Mouse (Mus musculus): ENCODE data around the gene 3100002H09Rik.

3100002H09Rik gene

GRCm38 (mm10) chr4:124615406-124615960 is 4.9 kb upstream of the 3100002H09Rik start:
- DNase-seq (ENCODE audit: low read depth, low spot score): no peak

DNA sequence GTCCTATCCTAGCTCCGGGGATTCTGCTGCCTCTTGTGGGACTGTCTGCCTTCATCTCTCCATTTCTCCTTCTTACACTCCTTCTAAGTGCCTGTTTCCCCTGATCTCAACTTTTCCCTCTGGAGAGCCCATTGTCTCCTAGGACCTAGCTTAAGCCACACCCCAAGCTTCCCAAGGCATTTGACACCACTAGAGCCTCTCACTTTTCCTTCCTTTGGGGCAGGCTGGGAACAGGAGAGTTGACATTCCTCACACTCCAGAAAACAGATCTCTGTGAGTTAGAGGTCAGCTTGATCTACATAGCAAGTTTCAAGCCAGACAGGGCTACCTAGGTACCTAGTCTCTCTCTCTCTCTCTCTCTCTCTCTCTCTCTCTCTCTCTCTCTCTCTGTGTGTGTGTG is 3.6 kb upstream of the 3100002H09Rik start:
- peak; percentile 96 for DNase-seq (ENCODE audit: low read depth, low spot score)

- DNase-seq (ENCODE audit: low read depth, low spot score): no peak
Measured at GRCm38 (mm10) chr4:124611768-124612167, 1.2 kb upstream of the 3100002H09Rik start.

- DNase-seq (ENCODE audit: low read depth, low spot score): no peak
Measured at GRCm38 (mm10) chr4:124610066-124610465, 537 bp downstream of the 3100002H09Rik start.

DNA sequence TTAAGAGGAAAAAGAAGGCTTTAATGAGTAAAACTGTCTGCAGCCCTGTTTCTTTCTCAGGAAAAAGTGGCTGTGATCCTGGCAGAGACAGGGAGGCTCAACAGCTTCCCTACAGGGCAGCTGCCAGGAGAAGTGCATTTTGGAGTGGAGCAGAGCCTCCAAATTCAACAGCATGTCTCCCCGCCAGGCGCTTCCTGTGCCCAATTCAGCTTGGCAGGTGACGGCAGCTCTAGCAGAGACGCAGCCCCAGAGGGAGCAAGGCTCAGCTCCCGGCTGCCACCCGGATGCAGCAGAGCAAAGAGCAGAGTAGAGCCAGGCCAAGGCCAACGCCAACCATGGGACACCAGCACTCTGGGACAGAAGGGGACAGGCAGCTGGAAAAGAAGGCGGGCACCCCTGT is 3.4 kb downstream of the 3100002H09Rik start:
- DNase-seq (ENCODE audit: low read depth, low spot score): peak; percentile 30

- DNase-seq (ENCODE audit: low read depth, low spot score): peak; percentile 55
Measured at GRCm38 (mm10) chr4:124606180-124606579, 4.4 kb downstream of the 3100002H09Rik start.

GRCm38 (mm10) chr4:124605255-124605654 is 5.3 kb downstream of the 3100002H09Rik start:
- DNase-seq (ENCODE audit: low read depth, low spot score): no peak

GRCm38 (mm10) chr4:124603712-124604111 is 6.9 kb downstream of the 3100002H09Rik start:
- DNase-seq (ENCODE audit: low read depth, low spot score): no peak

GRCm38 (mm10) chr4:124595929-124596328 is 14.7 kb downstream of the 3100002H09Rik start:
- no peak for DNase-seq (ENCODE audit: low read depth, low spot score)

GRCm38 (mm10) chr4:124594933-124595332 is 15.7 kb downstream of the 3100002H09Rik start:
- DNase-seq (ENCODE audit: low read depth, low spot score): no peak

DNA sequence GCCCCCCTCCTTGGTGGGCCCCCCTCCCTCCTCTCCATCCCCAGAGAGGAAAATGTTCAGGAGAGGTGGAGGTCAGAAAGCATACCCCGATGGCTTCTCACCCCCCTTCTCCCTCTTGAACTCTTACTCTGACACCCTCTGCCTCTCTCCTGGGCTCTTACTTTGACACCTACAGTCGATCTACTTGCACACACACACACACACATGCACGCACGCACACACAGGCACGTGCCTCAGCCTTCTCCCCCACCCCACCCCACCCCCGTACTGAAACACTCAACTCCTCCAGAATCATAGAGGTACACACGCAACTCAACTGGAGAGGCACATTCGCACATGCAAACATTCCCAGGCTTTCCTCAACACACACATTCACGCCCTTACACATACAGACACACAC is 16.9 kb downstream of the 3100002H09Rik start:
- DNase-seq (ENCODE audit: low read depth, low spot score): no peak

DNA sequence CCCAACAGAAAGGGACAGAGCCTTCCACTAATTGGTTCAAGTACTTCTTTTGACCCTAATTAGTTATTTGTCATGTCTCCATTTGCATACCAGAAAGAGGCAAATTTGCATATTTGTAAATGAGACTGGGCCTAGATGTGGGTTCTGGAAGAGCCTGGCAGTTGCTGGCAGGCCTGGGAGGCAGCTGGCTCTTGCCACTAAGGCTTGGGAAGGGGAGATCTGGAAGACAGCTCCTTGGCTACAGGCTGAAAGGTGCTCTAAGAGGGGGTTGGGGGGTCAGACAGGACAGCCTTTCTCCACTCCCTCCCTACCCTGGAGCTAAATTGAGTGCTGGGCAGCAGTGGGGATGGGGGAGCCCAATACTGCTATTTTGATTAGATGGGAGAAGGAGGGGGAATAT is 17.4 kb downstream of the 3100002H09Rik start:
- DNase-seq (ENCODE audit: low read depth, low spot score): no peak

GRCm38 (mm10) chr4:124592241-124592640 is 18.4 kb downstream of the 3100002H09Rik start:
- DNase-seq (ENCODE audit: low read depth, low spot score): no peak

GRCm38 (mm10) chr4:124580695-124581094 is 29.9 kb downstream of the 3100002H09Rik start:
- DNase-seq (ENCODE audit: low read depth, low spot score): no peak

DNA sequence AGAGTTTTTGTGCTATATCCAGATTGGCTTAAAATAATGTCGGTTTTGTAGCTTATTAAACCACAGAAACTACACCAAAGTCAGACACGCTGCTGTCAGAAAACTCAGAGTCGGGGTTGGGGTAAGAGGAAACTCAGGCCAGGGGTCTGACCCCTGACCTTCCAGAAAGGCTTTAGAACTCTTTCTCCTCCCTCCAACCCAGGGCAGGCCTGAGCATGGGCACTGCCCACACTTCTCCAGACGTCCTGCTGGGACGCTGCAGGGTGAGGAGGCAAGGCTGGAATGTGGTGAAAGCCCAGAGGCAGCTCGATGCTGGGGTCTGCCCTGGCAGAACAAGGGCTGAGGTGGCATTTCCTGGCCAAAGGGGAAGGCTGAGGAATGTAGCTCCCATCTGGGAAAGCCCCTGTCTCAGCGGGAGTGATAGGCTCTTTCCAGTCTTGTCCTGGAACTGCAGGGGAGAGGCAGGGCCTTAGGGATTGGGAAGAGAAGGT is 34.6 kb downstream of the 3100002H09Rik start:
- DNase-seq (ENCODE audit: low read depth, low spot score): peak; percentile 37

DNA sequence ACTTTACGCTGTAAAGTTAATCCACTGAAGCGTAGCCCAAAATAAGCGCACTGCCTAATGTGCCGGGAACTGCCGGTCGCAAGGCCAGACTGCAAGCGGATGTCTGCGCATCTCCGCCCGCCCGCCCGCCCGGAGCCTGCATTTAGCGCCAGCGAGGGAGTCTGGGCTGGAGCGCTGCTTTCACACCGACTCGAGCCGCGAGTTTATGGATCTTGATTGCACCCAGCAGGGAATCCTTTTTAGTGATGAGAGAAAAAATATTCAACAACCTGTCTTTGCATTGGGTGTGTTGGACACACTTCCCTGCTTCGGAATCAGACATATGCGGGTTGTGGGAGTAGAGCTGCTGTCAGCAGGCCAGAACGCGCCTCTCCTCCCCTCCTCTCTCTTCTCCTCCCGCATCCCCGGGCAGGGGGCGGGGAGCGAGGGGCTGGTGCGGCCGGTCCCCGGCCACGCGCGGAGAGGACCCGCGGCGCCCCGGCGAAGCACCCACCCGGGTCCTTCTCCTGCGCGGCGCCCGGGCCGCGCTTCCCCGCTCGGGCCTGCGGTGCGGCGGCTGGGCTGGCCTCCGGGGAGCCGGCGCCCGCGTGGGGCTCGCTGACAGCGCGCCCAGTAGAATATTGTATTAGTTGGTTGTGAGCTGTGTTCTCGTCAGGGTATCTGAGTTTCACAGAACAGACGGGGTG is 35.2 kb downstream of the 3100002H09Rik start:
- peak; percentile 42 for DNase-seq (ENCODE audit: low read depth, low spot score)

DNA sequence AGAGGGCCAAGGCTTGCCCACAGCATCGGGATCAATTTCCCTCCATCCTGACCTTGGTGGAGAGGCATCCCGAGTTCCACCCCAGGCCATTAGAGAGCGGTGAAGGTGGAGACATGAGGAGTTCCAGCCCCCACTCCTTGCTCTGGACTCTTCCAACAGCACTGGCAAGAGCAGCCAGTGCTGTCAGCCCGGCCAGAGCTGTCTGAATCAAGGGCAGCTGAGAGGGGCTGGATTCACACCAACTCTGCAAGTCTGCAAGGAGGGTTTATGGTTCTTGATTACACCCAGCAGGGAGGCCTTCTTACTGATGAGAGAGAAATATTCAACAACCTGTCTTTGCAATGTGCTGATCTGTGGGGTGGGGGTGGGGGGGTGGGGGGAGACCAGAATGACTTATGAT is 37.0 kb downstream of the 3100002H09Rik start:
- no peak for DNase-seq (ENCODE audit: low read depth, low spot score)

- no peak for DNase-seq (ENCODE audit: low read depth, low spot score)
Measured at GRCm38 (mm10) chr4:124570977-124571376, 39.6 kb downstream of the 3100002H09Rik start.

DNA sequence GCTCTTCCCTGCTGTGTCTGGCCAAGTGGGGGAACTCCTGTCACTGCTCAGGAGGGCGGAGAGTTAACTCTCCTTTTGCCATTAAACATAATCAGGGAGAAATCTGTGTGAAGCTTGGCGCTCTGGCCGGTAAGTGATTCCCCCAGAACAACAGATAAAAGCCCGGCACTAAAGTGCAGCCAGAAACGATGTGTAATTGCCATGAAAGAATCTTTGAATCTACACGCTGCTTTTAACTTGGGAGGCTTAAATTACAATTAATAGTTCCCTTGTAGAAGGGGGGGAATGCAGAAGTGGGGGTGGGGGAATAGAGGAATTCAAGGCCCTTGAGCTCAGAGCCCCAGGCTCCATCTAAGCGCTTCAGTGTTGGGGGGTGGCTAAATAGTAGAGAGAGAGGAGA is 40.9 kb downstream of the 3100002H09Rik start:
- no peak for DNase-seq (ENCODE audit: low read depth, low spot score)

DNA sequence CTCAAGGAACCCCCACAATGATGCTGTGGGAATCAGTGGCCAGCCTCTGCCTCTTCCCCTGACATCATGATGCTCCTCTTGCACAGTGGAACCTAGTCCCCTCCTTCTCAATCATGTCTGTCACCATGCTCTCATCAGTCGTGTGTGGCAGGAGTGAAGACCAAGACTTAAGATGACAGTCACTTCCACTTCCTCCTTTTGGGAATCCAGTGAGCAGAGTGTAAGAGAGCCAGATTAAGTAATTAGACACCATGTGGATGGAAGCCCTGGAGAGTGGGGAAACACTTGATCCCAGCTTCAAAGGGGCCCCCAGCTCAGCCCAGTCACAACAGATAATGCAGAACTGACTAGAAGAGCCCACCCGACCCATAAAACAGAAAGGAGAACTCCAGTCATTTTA is 47.2 kb downstream of the 3100002H09Rik start:
- no peak for DNase-seq (ENCODE audit: low read depth, low spot score)

DNA sequence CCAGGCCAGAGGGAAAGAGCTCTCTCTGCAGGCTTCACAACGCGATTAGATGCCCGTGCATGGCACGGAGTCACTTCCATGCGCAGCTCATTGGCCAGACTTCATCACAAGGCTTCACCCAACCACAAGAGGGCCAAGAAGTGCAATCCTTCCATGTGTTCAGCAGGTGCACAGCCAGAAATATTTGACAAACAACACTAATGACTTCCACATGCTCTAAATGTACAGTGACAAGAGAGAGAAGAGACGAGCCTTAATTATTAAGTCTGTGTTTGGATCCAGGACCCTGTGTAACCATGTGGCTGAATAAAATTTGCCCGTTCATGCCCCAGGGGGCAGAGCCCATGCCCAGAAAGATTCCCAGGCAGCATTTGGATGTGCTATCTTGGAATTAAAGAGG is 47.9 kb downstream of the 3100002H09Rik start:
- no peak for DNase-seq (ENCODE audit: low read depth, low spot score)
